Mouse (Mus musculus): Measurements from ENCODE around the gene Rdh9.

The Rdh9 gene

DNA sequence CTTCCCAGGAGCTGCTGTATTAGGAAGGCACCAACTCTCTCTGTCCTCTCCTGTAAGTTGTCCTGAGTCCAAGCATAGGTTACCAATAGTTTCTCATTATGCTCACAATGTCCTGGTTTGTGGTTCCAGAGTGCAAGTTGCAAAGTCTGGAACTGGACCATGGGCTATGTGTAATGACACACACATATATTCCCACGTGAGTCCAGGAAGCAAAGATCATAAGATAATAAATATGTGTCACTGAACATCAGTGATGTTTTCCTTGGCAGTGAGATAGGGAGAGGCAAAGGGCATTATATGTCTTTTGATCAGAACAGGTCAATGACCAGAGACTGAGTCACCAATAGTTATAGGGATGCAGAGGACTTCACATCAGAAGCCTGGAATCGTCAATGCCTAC lies at the start of gene Rdh9:
Gene Rdh9 (plus strand): TSS at position 376 of the 400 bp plus-strand sequence.
- DNase-seq (ENCODE audit: low spot score in 2 of 2) = no peak

GRCm38 (mm10) chr10:127728437-127728836 lies 47.7 kb upstream of the Rdh9 start:
- no peak for DNase-seq (ENCODE audit: low spot score in 2 of 2)

DNA sequence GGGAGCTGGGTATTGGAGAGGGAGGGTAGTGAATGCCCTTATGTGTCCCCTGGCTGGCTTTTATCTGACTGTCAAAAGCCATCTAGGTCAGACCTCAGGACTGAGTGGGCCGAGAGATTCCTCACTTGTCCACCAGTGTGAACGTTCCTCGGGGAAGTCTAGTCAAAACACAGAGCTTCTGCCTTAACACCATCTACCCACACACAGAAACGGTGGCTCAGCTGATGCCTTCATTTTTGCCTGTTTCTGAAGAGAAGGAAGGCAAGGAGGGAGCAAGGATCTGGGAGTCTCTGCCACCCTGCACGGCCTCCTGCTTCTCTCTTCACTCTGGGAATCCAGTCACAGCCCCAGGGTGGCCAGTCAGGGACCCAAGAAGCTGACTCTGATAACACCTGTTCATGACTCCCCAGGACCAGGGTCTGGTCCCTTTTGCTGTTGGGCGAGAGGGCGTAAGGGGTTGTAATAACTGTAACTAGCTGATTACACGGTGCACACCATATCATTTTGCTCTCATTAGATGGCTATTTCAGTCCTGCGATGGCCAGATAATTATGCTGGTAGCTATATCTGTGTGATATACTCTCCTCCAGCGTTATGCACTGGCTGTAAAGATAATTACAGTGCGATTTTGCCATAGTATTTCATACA lies 45.8 kb upstream of the Rdh9 start:
- no peak for DNase-seq (ENCODE audit: low spot score in 2 of 2)

DNA sequence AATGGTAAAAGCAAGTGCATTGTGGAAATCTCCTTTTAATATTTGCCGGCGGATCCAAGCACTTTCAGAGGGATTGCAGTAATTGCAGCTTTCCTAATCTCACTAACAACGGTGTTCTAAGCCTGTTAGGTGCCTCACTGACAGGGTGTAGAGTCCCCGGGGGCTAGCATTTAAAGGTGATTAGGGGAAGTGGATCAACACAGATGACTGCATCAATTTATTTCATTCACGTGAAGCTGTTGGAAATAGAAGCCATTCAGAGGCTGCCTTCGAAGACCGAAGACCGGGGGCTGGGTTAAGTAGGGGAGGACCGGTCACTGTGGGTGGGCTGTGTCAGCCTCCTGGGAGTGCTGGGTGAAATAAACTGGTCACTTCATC lies 45.3 kb upstream of the Rdh9 start:
- no peak for DNase-seq (ENCODE audit: low spot score in 2 of 2)

- DNase-seq (ENCODE audit: low spot score in 2 of 2) = no peak
Observed at GRCm38 (mm10) chr10:127731397-127731796, 44.8 kb upstream of the Rdh9 start.

GRCm38 (mm10) chr10:127734434-127734833 lies 41.8 kb upstream of the Rdh9 start:
- no peak for DNase-seq (ENCODE audit: low spot score in 2 of 2)

GRCm38 (mm10) chr10:127736266-127736665 lies 39.9 kb upstream of the Rdh9 start:
- no peak for DNase-seq (ENCODE audit: low spot score in 2 of 2)

DNA sequence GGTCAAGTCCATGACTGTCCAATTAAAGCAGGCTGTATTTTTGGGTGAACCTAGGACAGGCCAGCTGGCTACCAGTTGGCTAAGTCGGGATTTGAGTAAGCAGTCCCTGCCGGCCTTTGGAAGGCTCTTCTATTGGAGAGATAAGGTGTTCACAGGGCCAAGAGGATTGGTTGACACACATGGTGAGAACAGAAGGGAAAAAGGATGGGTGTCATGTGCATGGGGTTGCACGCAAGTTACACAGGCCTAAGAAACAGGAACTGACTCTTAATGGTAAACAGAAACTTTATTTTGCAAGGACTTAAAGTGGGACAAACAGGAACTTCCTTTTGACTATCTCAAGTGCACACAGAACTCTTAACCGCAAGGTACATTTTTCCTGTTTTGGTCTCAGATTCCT lies 39.3 kb upstream of the Rdh9 start:
- DNase-seq (ENCODE audit: low spot score in 2 of 2) = no peak

DNA sequence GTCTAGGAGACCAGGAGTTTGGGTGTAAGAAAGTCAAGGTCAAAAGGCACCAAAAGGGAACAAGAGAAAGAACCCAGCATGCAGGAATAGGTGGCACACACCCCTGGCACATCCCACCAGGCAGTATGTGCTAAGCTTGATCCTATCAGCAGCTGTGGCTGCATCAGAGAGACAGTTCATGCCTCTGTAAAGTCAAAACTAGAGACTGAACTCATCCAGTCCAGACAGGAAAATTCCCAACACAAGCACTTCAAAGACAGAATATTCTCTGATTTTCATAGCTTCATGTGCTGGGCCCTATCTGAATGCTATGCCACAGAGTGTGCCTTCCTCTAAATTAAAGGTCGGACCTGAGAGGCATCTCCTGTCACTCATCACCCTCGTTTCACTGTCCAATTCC lies 38.6 kb upstream of the Rdh9 start:
- no peak for DNase-seq (ENCODE audit: low spot score in 2 of 2)

- DNase-seq (ENCODE audit: low spot score in 2 of 2) = peak in 1 of 2 experiments; percentile 61
Observed at GRCm38 (mm10) chr10:127738151-127738882, 37.9 kb upstream of the Rdh9 start.

DNA sequence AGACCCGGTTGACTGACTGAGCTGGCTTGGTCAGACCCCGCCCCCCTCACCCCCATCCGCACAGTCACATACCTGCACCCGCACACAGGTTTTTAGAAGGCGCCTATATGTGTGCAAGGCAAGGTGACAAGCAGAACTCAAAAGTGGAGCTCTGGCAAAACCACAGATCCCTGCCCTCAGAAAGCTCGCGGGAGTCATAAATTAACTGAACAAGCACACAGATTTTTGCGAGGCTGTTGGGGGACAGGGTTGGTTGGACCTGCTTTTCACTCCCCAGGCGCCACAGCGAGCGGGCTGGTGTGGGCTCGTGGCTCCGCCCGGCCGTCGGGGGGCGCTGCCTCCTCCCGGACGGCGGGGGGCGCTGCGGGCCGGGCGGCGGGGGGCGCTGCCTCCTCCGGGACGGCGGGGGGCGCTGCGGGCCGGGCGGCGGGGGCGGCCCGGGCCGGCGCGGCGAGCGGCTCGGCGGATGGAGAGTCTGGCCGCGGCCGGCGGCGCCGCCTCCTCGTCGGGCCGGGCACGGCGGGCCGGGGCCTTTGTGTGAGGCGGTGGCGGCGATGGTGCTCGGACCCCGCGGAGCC lies 37.0 kb upstream of the Rdh9 start, which contains the start of gene Zbtb39:
Gene Zbtb39 (plus strand): TSS at position 456 of the 578 bp plus-strand sequence.
- peak; percentile 60 to 83 for DNase-seq (ENCODE audit: low spot score in 2 of 2)

GRCm38 (mm10) chr10:127739661-127740161 lies 36.5 kb upstream of the Rdh9 start:
- DNase-seq (ENCODE audit: low spot score in 2 of 2) = peak; percentile 26 to 40

DNA sequence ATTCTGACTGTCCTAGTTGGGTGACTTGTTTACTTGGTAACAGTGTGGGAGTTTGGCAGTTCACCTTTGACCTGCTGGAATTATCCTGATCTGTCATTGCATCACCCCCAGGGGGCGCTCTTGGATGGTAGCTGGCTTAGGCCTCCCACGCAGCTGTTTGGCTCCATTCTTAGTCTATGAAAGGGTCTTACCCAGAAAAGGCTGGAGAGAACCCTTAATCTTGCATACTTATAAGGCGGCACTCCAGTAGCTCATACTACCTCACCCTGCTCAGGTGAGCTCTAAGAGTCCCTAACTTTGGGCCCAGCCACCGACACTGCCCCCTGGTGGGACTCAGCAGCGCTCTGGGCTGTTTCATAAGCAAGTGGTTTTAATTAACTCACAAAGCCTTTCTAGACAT lies 31.5 kb upstream of the Rdh9 start:
- peak in 1 of 2 experiments; percentile 52 for DNase-seq (ENCODE audit: low spot score in 2 of 2)

- DNase-seq (ENCODE audit: low spot score in 2 of 2) = no peak
Observed at GRCm38 (mm10) chr10:127745886-127746285, 30.3 kb upstream of the Rdh9 start.

GRCm38 (mm10) chr10:127747254-127747653 lies 28.9 kb upstream of the Rdh9 start:
- no peak for DNase-seq (ENCODE audit: low spot score in 2 of 2)

DNA sequence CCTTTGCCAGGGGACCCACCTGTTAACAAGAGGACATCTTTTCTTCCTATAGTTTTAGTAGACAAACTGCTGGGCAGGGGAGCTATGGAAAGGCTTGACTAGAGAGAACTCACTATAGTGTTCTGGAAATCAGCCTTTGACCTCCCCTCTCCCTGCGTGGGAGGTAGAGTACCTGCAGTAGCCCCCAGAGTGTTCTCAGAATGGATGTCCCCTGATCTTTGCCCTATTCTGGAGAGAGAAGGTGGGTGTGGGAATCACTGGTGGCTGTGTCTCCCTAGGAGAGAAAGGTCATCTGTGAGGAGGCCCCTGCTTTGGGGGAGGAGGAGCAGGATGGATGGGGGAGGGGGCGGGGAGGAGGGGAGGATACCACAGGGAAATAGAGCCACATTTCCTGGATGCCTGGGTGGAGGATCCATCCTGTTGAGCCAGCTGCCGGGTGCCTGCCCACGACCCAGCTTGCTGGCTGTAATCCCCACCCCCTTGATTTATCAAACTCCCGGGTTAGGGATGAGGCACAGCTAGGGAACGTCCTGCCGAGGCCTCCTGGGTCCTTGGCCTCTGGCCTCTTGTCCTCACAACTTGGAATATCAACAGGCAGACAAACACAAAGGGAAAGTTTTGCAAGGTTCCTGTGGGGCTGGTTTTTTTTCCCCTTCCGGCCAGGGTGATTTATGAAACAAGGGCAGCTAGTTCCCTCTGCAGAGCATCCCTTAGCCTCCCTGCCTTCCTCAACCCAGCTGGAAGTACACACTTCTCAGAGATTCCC lies 27.2 kb upstream of the Rdh9 start:
- DNase-seq (ENCODE audit: low spot score in 2 of 2) = no peak

GRCm38 (mm10) chr10:127750136-127750777 lies 25.9 kb upstream of the Rdh9 start:
- DNase-seq (ENCODE audit: low spot score in 2 of 2) = no peak

DNA sequence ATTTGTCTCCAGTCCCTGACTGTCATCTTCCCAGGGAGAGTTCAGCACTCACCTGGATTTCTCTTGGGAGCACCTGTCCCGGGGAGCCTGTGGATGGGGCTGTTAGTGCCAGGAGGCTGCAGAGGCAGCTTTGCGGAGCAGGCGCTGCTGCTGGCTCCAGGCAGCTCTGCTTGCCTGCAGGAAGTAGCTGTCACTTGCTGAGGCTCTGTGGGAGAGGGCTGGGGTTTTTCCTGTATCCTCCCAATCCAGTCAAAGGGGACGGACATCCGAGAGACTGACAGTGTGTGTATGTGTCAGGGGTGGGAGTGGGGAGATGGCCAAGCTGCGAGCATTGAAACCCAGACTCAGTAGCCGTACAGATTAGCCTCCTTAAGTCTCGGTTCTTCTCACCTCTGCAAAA lies 24.6 kb upstream of the Rdh9 start, which contains the start of gene Gpr182:
Gene Gpr182 (minus strand): TSS at position 185 of the 400 bp plus-strand sequence.
- no peak for DNase-seq (ENCODE audit: low spot score in 2 of 2)

- no peak for DNase-seq (ENCODE audit: low spot score in 2 of 2)
Observed at GRCm38 (mm10) chr10:127754566-127755166, 21.5 kb upstream of the Rdh9 start.

- DNase-seq (ENCODE audit: low spot score in 2 of 2) = no peak
Observed at GRCm38 (mm10) chr10:127755246-127755645, 20.9 kb upstream of the Rdh9 start.
